Mouse (Mus musculus): ENCODE measurements at regions not wholly inside any gene's neighbourhood (a gene's known extent, or its start where the extent isn't known, plus 50 kb on each side); places are given as distances from the start of the nearest gene placed in this dataset.

GRCm38 (mm10) chr13:110599666-110600065, 204.8 kb downstream of the Plk2 start:
- no peak for DNase-seq

GRCm38 (mm10) chr13:110600377-110600776, 205.5 kb downstream of the Plk2 start:
- DNase-seq, result no peak

- no peak for DNase-seq
Measured at GRCm38 (mm10) chr13:110601352-110601751, 206.5 kb downstream of the Plk2 start.

- DNase-seq, result no peak
Measured at GRCm38 (mm10) chr13:110601840-110602239, 207.0 kb downstream of the Plk2 start.

GRCm38 (mm10) chr13:110602894-110603293, 208.0 kb downstream of the Plk2 start:
- no peak for DNase-seq

- DNase-seq, result peak; percentile 73
Measured at GRCm38 (mm10) chr13:110619010-110619409, 224.2 kb downstream of the Plk2 start.

GRCm38 (mm10) chr13:110627136-110627535, 232.3 kb downstream of the Plk2 start:
- DNase-seq, result peak; percentile 44

- peak; percentile 94 for DNase-seq
Measured at GRCm38 (mm10) chr13:110627732-110628131, 232.9 kb downstream of the Plk2 start.

GRCm38 (mm10) chr13:110628201-110628600, 233.4 kb downstream of the Plk2 start:
- no peak for DNase-seq

GRCm38 (mm10) chr13:110633261-110633781, 238.5 kb downstream of the Plk2 start:
- DNase-seq, result no peak

GRCm38 (mm10) chr13:110633899-110634298, 239.1 kb downstream of the Plk2 start:
- no peak for DNase-seq

- DNase-seq, result no peak
Measured at GRCm38 (mm10) chr13:110642792-110643191, 247.9 kb downstream of the Plk2 start.

- peak; percentile 21 for DNase-seq
Measured at GRCm38 (mm10) chr13:110643198-110643896, 248.5 kb downstream of the Plk2 start.

GRCm38 (mm10) chr13:110643897-110644213, 249.0 kb downstream of the Plk2 start:
- DNase-seq, result no peak

GRCm38 (mm10) chr13:110649378-110649777, 254.5 kb downstream of the Plk2 start:
- no peak for DNase-seq

- DNase-seq, result peak; percentile 39
Measured at GRCm38 (mm10) chr13:110649870-110650497, 255.1 kb downstream of the Plk2 start.

- DNase-seq, result no peak
Measured at GRCm38 (mm10) chr13:110652201-110652600, 257.4 kb downstream of the Plk2 start.

- no peak for DNase-seq
Measured at GRCm38 (mm10) chr13:110665073-110665800, 270.4 kb downstream of the Plk2 start.

GRCm38 (mm10) chr13:110667276-110667956, 272.6 kb downstream of the Plk2 start:
- no peak for DNase-seq

- peak; percentile 48 for DNase-seq
Measured at GRCm38 (mm10) chr13:110673536-110673935, 278.7 kb downstream of the Plk2 start.

- DNase-seq, result peak; percentile 21
Measured at GRCm38 (mm10) chr13:110683259-110684041, 288.6 kb downstream of the Plk2 start.

GRCm38 (mm10) chr13:110688796-110689195, 293.9 kb downstream of the Plk2 start:
- DNase-seq, result no peak

Measured in right cerebral cortex, adult 18-20 months (tissue).